Mouse (Mus musculus): ENCODE measurements around the gene Plekho1.

DNA sequence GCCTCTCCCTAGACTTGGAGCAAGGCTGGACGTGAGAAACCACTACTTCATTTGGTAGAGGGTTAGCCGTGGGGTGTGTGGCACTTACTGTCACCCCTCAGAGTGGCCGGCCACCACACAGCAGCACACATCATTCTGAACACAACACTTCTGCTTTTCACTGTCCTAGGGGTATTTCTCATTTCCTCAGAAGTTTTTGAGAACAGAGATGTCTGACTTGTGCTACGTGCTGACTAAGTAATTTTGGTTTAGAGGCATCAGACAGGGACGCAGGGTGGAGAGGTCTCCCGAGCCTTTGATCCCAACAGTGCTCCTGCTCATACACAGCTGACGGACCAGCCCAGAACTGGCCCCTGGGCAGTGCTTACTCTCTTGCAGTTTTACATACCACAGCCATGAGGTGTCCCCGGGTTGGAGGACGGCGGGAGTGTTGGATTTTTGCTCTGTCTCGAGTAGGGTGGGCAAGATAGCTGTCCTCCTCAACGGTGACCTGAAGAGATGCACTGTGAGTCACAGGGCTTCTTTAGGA lies 5.3 kb downstream of the Plekho1 start:
- TF ChIP-seq POLR2A (IDR thresholded peaks at IDR 0.05; ENCODE audit: insufficient read depth, low read depth, low read length) (no peak), CTCF (IDR thresholded peaks at IDR 0.05; ENCODE audit: insufficient read depth, low read depth, low read length) (no peak)

Data from olfactory bulb, adult 2 months (tissue).